Mouse (Mus musculus) erythroblast, embryonic 14.5 days (primary cell): ENCODE results near the gene BC017158. TPM values are rescaled to one million over a fixed set of nuclear protein-coding genes. Genes with fewer than 3 reads are reported as not detected.

Source experiments
- H3K27me3 ChIP-seq: 2 replicates; pipeline ENCODE4 v1.6.1; 2012; ENCODE audit warnings: inconsistent platforms; ENCODE audit not compliant: control insufficient read depth
- H3K36me3 ChIP-seq: 2 replicates; pipeline ENCODE4 v1.6.1; 2012; ENCODE audit warnings: mild to moderate bottlenecking, inconsistent platforms; ENCODE audit not compliant: control insufficient read depth
- H3K4me1 ChIP-seq: 2 replicates; pipeline ENCODE4 v1.6.1; 2012; ENCODE audit warnings: inconsistent platforms; ENCODE audit not compliant: control insufficient read depth
- H3K4me3 ChIP-seq: replicated peaks from 2 replicates; pipeline ENCODE3; 2012; ENCODE audit warnings: moderate library complexity, mild to moderate bottlenecking, inconsistent platforms
- H3K9me3 ChIP-seq: 2 replicates; pipeline ENCODE4 v1.6.1; 2012; ENCODE audit warnings: low read length, inconsistent platforms, mixed read lengths; ENCODE audit not compliant: control insufficient read depth
- GATA1 ChIP-seq: IDR thresholded peaks from 2 replicates; pipeline ENCODE4 v1.6.1; 2012; ENCODE audit warnings: low read length, inconsistent platforms, mixed read lengths
- TAL1 ChIP-seq: IDR thresholded peaks from 3 replicates; pipeline ENCODE4 v1.6.1; 2012; ENCODE audit warnings: low read length, inconsistent platforms, mixed read lengths
- polyA plus RNA-seq: library from polyadenylated mRNA; stranded (reverse); fragments of >175 nt; gene quantifications from 2 replicates; pipeline ENCODE4 v1.2.3, GENCODE M21; 2012

BC017158 gene
- polyA plus RNA-seq, 1 experiment = 7.3 TPM

DNA sequence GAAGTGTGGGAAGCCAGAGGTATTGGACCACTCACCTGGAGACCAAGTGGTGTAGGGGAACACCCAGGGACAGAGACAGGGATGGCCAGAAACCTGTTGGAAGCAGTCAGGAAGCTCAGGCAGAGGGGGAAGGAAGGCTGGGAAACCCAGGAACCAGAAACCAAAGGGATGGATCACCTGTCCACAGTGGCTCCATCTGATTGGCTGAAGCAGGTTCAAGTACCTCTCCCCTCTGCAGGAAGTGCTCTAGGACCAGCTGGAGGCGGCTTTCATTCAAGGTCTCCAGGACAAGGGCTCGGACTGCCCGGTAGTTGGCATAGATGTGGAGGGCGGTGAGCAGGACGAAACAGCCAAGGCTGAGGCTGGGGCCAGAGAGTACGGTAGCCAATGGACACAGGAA is 21.9 kb downstream of the BC017158 start:
- Histone ChIP-seq H3K27me3 (no peaks in the 10 kb centered on the region), H3K36me3 (peaks cover 100% of the 10 kb centered on the region), H3K4me1 (peaks cover 41% of the 10 kb centered on the region), H3K4me3 (no peak overlapping the region), H3K9me3 (peaks cover 9% of the 10 kb centered on the region)
- TF ChIP-seq TAL1 = no peak
- TF ChIP-seq GATA1 = no peak

GRCm38 (mm10) chr7:128271496-128271895 is 26.5 kb downstream of the BC017158 start:
- H3K36me3 ChIP-seq = peaks cover 72% of the 10 kb centered on the region
- H3K27me3 ChIP-seq = 0 out of 2 replicates have a peak, but pooled peaks cover 6% of the 10 kb centered on the region
- H3K4me3 ChIP-seq = peak overlapping the region; percentile 49
- no peak for TF ChIP-seq GATA1
- TF ChIP-seq TAL1 = no peak
- H3K9me3 ChIP-seq = peaks cover 20% of the 10 kb centered on the region
- peaks cover 49% of the 10 kb centered on the region for H3K4me1 ChIP-seq

DNA sequence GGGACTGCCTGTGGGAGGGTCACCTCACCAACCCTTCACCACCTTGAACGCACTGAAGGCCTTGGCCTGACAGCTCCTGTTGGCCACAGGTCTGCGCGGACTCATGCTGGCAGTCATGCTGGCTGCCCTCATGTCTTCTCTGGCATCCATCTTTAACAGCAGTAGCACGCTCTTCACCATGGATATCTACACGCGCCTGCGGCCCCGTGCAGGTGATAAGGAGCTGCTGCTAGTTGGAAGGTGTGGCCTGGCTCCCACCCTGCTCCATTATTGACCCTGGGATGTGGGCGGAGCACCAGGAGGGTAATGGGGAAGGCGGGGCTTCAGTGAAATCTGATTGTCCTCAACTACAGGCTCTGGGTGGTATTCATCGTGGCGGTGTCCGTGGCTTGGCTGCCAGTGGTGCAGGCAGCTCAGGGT is 27.5 kb downstream of the BC017158 start:
- Histone ChIP-seq H3K4me3 (peak overlapping the region; percentile 49), H3K27me3 (peaks cover 15% of the 10 kb centered on the region), H3K36me3 (peaks cover 62% of the 10 kb centered on the region), H3K9me3 (peaks cover 20% of the 10 kb centered on the region), H3K4me1 (peaks cover 51% of the 10 kb centered on the region)
- TF ChIP-seq GATA1 = peak; percentile 72
- TF ChIP-seq TAL1 = peak; percentile 57

DNA sequence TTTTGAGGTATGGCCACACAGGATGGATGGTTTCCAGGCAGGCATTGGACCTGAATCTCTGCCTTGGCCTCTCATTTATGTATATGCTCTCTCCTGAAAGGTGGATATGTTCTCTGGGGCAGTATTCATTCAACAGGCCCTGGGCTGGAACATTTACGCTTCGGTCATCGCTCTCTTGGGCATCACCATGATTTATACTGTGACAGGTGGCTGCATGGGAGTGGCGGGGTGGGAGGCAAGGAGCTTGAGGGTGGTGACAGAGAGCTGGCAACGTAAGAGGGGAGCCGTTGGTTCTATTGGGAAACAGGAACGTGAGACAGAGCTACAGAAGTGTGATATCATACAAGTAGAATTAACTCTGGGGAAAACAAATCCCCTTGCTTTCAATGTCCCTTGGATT is 30.2 kb downstream of the BC017158 start:
- TF ChIP-seq GATA1 (no peak), TAL1 (no peak)
- H3K4me3 ChIP-seq = no peak overlapping the region
- peaks cover 20% of the 10 kb centered on the region for H3K9me3 ChIP-seq
- H3K27me3 ChIP-seq = peaks cover 36% of the 10 kb centered on the region
- peaks cover 36% of the 10 kb centered on the region for H3K36me3 ChIP-seq
- peaks cover 49% of the 10 kb centered on the region for H3K4me1 ChIP-seq

DNA sequence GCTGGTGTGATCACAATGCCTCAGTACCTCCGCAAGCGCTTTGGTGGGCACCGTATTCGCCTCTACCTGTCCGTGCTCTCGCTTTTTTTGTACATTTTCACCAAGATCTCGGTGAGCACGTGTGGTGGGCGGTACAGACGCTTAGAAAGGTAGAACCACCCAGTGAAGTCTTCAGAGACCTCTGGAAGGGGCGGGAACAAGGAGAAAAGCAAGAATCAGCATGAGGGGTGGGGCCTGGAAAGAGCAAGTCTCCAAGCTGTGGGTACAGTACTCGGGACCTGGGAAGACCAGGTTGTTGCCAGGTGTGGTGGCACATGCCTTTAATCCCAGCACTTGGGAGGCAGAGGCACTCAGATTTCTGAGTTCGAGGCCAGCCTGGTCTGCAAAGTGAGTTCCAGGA is 30.6 kb downstream of the BC017158 start:
- H3K4me1 ChIP-seq = peaks cover 49% of the 10 kb centered on the region
- no peak for TF ChIP-seq TAL1
- no peak for TF ChIP-seq GATA1
- H3K27me3 ChIP-seq = peaks cover 40% of the 10 kb centered on the region
- no peak overlapping the region for H3K4me3 ChIP-seq
- H3K36me3 ChIP-seq = peaks cover 31% of the 10 kb centered on the region
- H3K9me3 ChIP-seq = peaks cover 20% of the 10 kb centered on the region

DNA sequence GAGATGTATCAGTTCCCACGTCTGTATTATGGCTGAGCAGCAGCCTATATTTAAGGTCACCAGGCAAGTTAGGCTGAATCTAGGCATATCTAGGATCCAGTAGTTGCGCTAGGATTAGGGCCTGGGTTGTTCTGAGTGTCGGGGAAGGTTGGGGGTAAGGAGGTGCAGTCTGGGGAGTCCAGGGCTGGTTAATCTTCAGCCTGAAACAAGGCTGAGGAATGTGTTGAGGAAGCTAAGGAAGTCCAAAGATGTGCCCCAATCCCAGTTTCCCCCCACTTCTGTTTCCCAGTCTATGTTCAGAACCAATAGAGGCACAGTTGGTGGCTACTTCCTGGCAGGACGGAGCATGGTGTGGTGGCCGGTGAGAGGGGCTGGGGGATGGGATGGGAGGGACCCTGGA is 31.9 kb downstream of the BC017158 start:
- H3K27me3 ChIP-seq = peaks cover 50% of the 10 kb centered on the region
- H3K4me3 ChIP-seq = no peak overlapping the region
- peaks cover 12% of the 10 kb centered on the region for H3K9me3 ChIP-seq
- peaks cover 36% of the 10 kb centered on the region for H3K4me1 ChIP-seq
- peaks cover 18% of the 10 kb centered on the region for H3K36me3 ChIP-seq
- no peak for TF ChIP-seq GATA1
- TF ChIP-seq TAL1 = no peak

DNA sequence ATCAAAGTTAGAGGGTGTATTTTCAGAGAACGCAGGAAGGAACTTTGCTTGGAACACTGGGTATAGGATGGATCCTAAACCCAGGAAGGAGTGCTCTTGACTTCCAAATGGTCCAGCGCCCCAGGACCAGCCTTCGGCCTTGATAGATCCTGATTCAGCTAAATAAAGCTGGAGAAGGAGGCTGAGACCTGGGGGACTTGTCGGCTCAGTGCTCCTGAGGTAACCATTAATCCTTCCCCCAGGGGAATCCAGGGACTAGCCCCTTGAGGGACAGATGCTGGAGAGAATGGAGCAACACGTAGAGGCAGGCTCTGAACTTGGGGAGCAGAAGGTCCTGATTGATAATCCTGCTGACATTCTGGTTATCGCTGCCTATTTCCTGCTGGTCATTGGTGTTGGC is 32.6 kb downstream of the BC017158 start, which contains the start of gene Slc5a2:
TSS of gene Slc5a2 (plus strand) at position 247 of the 400 bp plus-strand sequence.
- TF ChIP-seq TAL1 (no peak), GATA1 (no peak)
- H3K4me3 ChIP-seq = no peak within 1 kb of the TSS
- peaks cover 7% of the 10 kb centered on the region for H3K9me3 ChIP-seq
- H3K36me3 ChIP-seq = peaks cover 12% of the 10 kb centered on the region
- peaks cover 30% of the 10 kb centered on the region for H3K4me1 ChIP-seq
- peaks cover 57% of the 10 kb centered on the region for H3K27me3 ChIP-seq

- Histone ChIP-seq H3K9me3 (no peaks in the 10 kb centered on the region), H3K27me3 (peaks cover 74% of the 10 kb centered on the region)
- TF ChIP-seq GATA1 = no peak
- no peak for TF ChIP-seq TAL1
These were observed 41.1 kb downstream of the BC017158 start for GRCm38 (mm10) chr7:128256783-128257334.

DNA sequence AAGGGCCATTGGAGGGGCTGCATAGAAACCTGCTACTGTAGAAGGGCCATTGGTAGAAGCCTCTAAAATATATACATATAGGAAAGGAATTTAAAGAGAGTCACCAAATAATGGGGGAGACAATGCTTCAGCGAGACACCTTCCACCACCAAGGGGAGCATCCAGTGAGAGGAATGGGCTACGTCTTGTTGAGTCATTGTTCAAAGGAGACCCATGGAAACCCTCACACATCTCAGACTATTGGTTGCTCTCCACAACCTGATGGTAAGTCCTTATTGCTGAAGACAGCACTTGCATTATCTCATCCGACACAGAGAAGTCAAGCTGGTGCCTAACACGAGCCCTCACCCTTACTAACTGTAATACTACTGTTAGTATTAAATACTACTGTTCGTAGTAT is 42.2 kb downstream of the BC017158 start:
- Histone ChIP-seq H3K9me3 (no peaks in the 10 kb centered on the region), H3K4me3 (no peak overlapping the region), H3K4me1 (peaks cover 22% of the 10 kb centered on the region), H3K27me3 (peaks cover 73% of the 10 kb centered on the region), H3K36me3 (no peaks in the 10 kb centered on the region; the same call in 1 of the 2 replicates)
- TF ChIP-seq TAL1 (no peak), GATA1 (no peak)

More at GRCm38 (mm10) chr7:128256783-128257334, 41.1 kb downstream of the BC017158 start:
- Histone ChIP-seq H3K4me3 (no peak overlapping the region), H3K4me1 (peaks cover 22% of the 10 kb centered on the region), H3K36me3 (no peaks in the 10 kb centered on the region; the same call in 1 of the 2 replicates)

- Histone ChIP-seq H3K9me3 (no peaks in the 10 kb centered on the region), H3K27me3 (peaks cover 70% of the 10 kb centered on the region), H3K36me3 (no peaks in the 10 kb centered on the region; the same call in 1 of the 2 replicates), H3K4me3 (no peak overlapping the region), H3K4me1 (peaks cover 24% of the 10 kb centered on the region)
- TF ChIP-seq TAL1 (no peak), GATA1 (no peak)
These were observed 43.0 kb downstream of the BC017158 start for GRCm38 (mm10) chr7:128254978-128255377.
